Mouse (Mus musculus) adrenal gland (tissue): ENCODE measurements around the gene Pon1.
"Not testable (repeated sequence)": the region's sequence is repeated elsewhere in the genome, so short reads cannot be mapped to it uniquely, and the experiment has no call there.

Experiments used
- intact Hi-C: fragments of 180-260 bp; cut with DNase I; formaldehyde crosslinking; loops from one replicate; pipeline ENCODE4 v1.15.1; 2025
- long read RNA-seq, 2 experiments: library from polyadenylated mRNA; unstranded; transcript quantifications; one replicate each; pipeline ENCODE4 v2.0.0; 2020; ENCODE audit warnings: borderline replicate concordance in 1 of 2; ENCODE audit not compliant: insufficient replicate concordance in 1 of 2

Gene Pon1
- long read RNA-seq, experiment 1, result 0 reads
- long read RNA-seq, experiment 2, partial matches to known transcripts, result 0 of 4 reads
- long read RNA-seq, experiment 2, other reads (novel, unspliced or antisense), result 0 of 4 reads

- intact Hi-C loops, result no loop called here
Observed at GRCm38 (mm10) chr6:5193693-5194092, at the start of gene Pon1. Gene Pon1 (minus strand): TSS chr6:5193946.

DNA sequence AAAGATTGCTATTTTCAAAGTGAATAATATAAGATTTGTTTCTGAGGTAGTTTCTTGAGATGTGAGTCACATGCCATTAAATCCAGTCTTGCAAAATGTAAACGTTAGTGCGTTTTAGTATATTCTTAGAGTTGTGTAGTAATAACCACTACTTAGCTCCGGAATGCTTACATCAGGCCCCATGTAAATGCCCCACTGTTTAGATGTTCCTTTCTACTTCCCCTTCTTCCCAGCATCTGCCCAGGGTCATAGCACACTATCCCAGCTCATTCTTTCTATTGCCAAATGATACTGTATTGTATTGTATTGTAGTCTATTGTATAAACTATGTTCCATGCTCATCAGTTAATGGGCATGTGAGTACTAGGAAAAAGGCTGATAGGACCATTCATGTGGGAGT is 45.1 kb upstream of the Pon1 start:
- intact Hi-C loops, result no loop called here

DNA sequence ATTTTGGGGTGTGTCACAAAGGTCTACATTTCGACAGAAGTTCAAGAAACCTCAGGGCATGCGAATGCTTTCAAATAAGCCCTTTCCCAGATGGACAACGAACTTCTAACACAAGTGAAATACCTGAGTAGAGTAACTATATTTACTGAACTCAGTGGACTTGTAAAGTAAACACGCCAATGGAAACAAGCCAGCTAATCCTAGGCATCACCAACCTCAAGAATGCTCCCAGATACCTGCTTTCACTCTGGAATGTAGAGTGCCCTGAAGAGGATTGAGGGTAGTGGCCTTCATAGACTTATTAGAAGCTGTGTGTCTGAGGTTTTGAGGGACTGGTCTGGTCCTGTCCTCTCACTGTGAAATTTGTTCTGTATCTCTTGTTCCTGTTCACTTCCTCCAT is 43.8 kb upstream of the Pon1 start:
- intact Hi-C loops, result no loop called here

DNA sequence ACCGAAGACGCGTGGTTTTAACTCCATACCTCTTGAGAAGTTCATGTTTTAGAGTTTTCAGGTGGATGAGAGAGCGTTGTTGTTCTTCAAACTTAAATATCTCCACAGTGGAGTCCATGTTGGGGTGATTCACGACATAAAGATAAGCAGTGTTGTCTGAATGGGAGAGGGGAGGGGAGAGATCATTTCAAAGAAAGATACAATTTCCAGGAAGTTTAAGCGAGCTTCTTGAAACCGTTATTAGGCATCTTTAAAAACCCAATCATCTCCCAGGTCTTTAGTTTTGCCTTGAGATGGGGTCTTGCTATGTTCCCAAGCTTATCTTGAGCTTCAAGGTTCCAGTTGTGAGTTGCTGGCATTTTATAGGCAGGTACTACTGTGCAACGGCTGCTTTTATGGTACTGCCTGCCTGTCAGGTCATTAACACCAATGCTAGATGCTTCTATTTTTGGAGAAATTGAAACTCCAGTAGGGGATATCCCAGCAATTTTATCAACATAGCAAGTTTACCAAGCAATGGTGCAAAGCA is 43.2 kb upstream of the Pon1 start:
- intact Hi-C loops, result no loop called here

GRCm38 (mm10) chr6:5234563-5234962 is 40.8 kb upstream of the Pon1 start:
- intact Hi-C loops, result no loop called here

GRCm38 (mm10) chr6:5233812-5234211 is 40.1 kb upstream of the Pon1 start:
- intact Hi-C loops, result no loop called here

GRCm38 (mm10) chr6:5232022-5232421 is 38.3 kb upstream of the Pon1 start:
- intact Hi-C loops, result no loop called here

- intact Hi-C loops, result no loop called here
Observed at GRCm38 (mm10) chr6:5230261-5230660, 36.5 kb upstream of the Pon1 start.

GRCm38 (mm10) chr6:5223551-5223950 is 29.8 kb upstream of the Pon1 start:
- intact Hi-C loops, result not testable (repeated sequence)

GRCm38 (mm10) chr6:5222080-5222479 is 28.3 kb upstream of the Pon1 start:
- intact Hi-C loops, result no loop called here

DNA sequence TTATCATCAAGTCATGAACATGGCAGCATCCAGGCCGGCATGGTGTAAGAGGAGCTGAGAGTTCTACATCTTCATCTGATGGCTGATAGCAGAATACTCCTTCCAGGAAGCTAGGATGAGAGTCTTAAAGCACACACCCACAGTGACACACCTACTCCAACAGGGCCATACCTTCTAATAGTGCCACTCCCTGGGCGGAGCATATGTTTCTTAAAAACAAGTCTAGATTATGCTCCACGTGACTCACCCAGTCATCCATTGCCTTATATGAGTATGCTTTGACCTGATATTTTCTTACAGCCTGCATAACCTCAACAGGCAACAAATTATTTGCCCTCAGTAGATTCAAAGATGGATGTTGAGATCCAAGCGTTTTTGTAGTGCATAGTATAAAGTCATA is 24.4 kb upstream of the Pon1 start:
- intact Hi-C loops, result no loop called here

GRCm38 (mm10) chr6:5207817-5208216 is 14.1 kb upstream of the Pon1 start:
- intact Hi-C loops, result no loop called here

- intact Hi-C loops, result no loop called here
Observed at GRCm38 (mm10) chr6:5199916-5200315, 6.2 kb upstream of the Pon1 start.

DNA sequence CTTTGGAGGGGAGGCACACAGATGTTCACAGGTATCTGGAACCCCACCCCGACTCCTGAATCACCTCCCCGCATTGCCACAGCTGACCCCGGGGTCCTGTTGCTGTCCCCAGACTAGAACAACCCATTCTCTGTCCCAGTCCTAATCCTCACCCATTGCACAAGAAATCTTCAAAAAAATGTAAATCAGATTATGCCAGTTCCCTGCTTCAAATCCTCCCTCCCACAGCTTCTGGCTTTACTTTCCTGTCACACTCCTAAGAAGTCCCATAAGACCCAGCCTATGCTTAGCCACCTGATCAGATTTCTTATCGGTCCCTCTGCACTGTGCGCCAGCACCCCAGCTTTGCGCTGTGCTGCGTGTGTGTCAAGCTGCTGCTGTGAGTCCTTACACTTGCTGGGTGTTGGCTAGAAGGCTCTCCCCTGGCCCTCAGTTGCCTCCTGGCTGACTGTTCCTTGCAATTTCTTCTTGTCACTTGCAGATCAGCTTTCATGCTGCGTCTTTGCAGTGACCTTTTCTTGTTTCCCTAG is 5.7 kb upstream of the Pon1 start:
- intact Hi-C loops, result no loop called here

DNA sequence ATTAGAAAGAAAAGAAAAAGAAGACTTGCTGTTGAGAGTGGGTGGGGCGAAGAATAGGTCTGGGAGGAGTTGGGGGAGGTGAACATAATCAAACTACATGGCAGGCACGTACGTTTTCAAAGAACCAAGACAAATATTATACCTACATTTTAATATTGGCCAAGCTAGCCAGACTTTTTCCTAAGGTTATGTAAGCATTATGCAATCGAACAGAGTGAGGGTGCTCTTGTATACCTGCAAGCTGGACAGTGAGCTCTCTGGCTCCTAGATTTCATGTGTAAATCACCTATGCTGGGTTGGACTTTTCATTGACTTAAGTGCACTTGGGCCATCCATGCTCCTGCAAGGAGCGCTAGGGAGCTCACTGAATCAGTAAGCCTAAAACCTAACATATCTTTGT is 4.8 kb upstream of the Pon1 start:
- intact Hi-C loops, result no loop called here

DNA sequence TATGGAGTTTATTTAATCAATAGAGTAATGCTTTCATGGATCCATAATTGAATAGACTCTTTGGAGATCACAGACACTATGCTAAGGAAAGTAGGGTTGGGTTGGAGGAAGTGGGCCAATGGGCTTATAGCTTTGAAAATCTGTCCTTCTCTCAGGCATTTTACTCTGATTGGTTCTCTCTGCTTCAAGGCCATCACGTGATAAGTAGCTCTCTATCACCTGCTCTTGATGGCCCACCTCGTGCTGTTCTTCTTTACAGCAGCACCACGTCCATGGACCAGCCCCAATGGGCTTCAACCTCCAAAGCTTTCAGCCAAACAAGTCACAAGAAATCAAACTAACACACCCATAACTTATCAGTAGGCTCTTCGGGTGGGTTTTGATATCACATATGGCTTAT is 3.0 kb downstream of the Pon1 start:
- intact Hi-C loops, result no loop called here

DNA sequence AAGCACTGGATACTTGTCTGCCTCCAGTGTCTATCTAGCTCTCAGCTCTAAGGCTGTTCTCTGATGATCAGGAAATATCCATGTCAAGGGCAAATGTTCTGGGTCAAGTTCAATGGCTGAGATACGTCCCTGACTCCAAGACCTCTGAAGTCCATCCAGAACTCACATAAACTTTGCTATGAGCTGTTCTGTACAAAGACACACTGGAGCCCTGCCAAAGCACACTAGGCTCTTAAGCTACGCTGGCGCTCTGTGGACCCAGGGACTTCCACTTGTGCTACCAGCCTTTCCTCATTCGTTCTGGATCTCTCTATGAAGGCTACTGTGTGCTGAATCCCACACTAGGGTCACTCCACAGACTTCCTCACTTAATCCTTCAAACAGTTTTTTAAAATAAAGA is 4.2 kb downstream of the Pon1 start:
- intact Hi-C loops, result no loop called here

- intact Hi-C loops, result no loop called here
Observed at GRCm38 (mm10) chr6:5188938-5189337, 4.8 kb downstream of the Pon1 start.

DNA sequence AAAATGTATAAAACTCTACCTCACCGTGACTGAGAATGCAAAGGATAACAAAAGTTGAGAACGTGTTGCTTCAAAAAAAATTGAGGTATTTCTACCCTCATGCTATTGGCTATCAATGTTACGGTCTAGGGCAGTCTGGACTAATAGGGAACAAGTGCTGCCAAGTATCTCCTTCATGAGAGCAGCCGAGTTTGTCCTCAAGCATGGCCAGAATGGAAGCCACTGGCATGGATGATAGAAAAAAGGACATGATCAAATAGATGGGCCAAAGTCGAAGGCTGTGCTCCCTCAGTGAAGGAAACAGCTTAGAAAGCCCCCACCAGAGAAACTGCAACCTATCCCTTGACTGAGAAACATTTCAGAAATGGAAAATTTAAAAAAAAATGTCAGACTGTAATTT is 5.7 kb downstream of the Pon1 start:
- intact Hi-C loops, result no loop called here

DNA sequence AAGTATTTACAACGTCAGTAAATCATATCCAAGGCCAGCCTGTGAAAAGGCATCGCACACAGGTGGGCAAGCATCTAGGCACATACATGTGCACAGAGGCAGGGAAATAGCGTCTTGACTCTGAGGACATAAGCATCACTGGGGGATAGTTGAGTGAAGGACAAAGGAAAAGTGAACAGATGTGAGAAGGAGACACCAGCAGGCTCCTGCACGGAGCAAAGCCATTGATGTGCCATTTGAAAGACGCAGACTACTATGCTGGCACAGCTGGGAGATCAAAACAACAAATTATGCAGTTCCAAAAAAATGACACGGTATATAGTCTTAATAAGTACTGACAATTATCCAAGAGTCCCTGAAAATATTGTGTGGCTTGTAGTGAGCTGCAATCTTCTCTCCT is 6.2 kb downstream of the Pon1 start:
- intact Hi-C loops, result no loop called here

DNA sequence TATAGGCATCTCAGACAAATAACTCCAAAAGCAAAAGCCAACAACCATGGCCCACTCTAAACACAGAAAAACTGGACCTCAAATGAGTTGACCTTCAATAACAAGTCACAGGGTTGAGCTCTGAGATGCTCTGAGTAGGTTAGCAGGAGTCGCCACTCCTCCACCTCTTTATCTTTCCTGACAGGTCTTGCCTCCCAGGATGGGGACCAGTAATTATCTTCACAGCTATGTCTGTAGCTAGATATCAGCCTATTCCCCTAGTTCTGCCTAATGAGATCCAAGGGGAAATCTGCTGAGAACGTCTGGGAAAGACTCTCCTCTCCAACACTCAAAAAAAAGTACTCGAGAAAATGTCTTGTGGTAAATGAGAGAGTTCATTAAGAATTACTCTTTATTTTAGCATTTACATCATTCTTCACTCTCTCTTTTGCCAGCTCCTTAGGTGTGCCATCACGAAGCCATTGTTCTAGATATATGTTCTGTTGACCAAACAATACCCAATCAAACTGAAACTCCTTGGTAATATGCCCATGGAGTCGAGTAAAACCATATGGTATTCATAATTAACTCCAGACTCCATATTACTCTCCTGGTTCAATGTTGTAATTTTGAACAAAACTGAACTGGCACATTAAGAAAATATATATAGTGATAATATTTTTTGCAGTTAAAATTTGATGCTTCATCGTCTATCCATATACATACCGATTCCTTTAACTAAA is 7.4 kb downstream of the Pon1 start:
- intact Hi-C loops, result no loop called here

GRCm38 (mm10) chr6:5180645-5181044 is 13.1 kb downstream of the Pon1 start:
- intact Hi-C loops, result no loop called here

- intact Hi-C loops, result no loop called here
Observed at GRCm38 (mm10) chr6:5179189-5179588, 14.6 kb downstream of the Pon1 start.
